Comparison of ENCODE assay signal across 9 mouse cellular contexts in the genomic region with DNA sequence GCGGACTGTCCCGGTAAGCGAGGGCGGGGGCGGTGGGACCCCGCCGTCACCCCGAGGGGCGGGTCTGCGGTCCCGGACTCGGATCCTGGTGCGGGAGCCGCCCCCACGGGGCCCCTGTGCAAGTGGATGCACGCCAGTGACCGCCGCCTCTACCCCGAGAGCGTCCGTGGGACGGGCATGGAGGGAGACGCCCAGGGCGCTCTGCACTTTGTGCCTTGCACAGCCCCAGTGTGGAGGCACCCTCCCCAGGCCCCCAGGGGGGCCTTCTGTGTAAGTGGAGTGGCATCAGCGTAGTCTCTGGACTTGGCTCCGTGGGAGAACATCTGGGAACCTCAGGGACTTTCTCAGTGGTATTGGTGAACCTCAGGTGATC. TPM values are rescaled to one million over a fixed set of nuclear protein-coding genes. Genes with fewer than 3 reads are reported as not detected.
DNase-seq lines count a peak whose midpoint lies in the region; ATAC-seq lines count a peak whose summit lies in the region.
"Had no signal": no experiment of that assay in that cellular context is flagged by ENCODE, and none has a peak within 500 bp of the region (broad histone marks: within the 10 kb centered on the region; RNA-seq: fewer than 3 reads in every experiment).

No protein-coding gene starts in this region.

- no peaks in the 10 kb centered on the region for H3K36me3 ChIP-seq in intestine, embryonic 15.5 days

- DNase-seq in embryo, embryonic 10.5 days (ENCODE audit: low spot score), result peak; percentile 21
- no peak for DNase-seq in embryo, embryonic 10 days (ENCODE audit: low spot score)
- peak; percentile 13 for DNase-seq in thymus, postnatal 14 days
- no peak for DNase-seq in thymus, postnatal 25 days
- DNase-seq in neural tube, embryonic 10.5 days (ENCODE audit: extremely low spot score, low spot score), result peak; percentile 38
- no peak for DNase-seq in yolk sac, embryonic 10.5 days (ENCODE audit: low spot score)
- DNase-seq in adrenal gland, postnatal 10 days, result no peak

- H3K9ac ChIP-seq in intestine, embryonic 15.5 days, result peak overlapping the region; percentile 43

- H3K4me1 ChIP-seq in intestine, embryonic 15.5 days (replicated peaks), result peaks cover 3% of the 10 kb centered on the region

- peak overlapping the region; percentile 78 for H3K4me2 ChIP-seq in intestine, embryonic 15.5 days (replicated peaks)

- H3K9me3 ChIP-seq in intestine, embryonic 15.5 days, result no peaks in the 10 kb centered on the region

- no peak overlapping the region for H3K27ac ChIP-seq in intestine, embryonic 15.5 days

- peak; percentile 71 for ATAC-seq in intestine, embryonic 15.5 days

- 4% methylated on average over 26 of the region's 26 CpGs for WGBS in intestine, embryonic 15.5 days

- H3K4me3 ChIP-seq in intestine, embryonic 15.5 days (replicated peaks), result peak overlapping the region; percentile 63
- H3K4me3 ChIP-seq: erythroblast, embryonic 14.5 days had no signal

- peaks cover 44% of the 10 kb centered on the region for H3K27me3 ChIP-seq in intestine, embryonic 15.5 days (replicated peaks)

RNA-seq across cellular contexts. Expression of a gene that starts 0.9 kb away (rescaled TPM):
- polyA plus RNA-seq in intestine, embryonic 15.5 days (2015; fragmentation: Nextera tagmentation; extraction: Ambion mirVana), result 0.82 and 1.6 TPM in 2 replicates
- 1 to 10 TPM; 2.4 to 6.3 TPM for total RNA-seq in adrenal gland, postnatal 10 days (2021)
- polyA plus RNA-seq: erythroblast, embryonic 14.5 days had no signal

RNA-seq across cellular contexts. Expression of a gene that starts 32.2 kb away (rescaled TPM):
- 7.3 and 8.4 TPM in 2 replicates for polyA plus RNA-seq in intestine, embryonic 15.5 days (2015; fragmentation: Nextera tagmentation; extraction: Ambion mirVana)
- 10 to 100 TPM; 19.4 to 20.4 TPM for total RNA-seq in adrenal gland, postnatal 10 days (2021)
- polyA plus RNA-seq: erythroblast, embryonic 14.5 days had no signal

RNA-seq across cellular contexts. Expression of a gene that starts 43.4 kb away (rescaled TPM):
- polyA plus RNA-seq in intestine, embryonic 15.5 days (2015; fragmentation: Nextera tagmentation; extraction: Ambion mirVana), result 0.30 and 0.60 TPM in 2 replicates
- total RNA-seq in adrenal gland, postnatal 10 days (2021), result not detected
- polyA plus RNA-seq: erythroblast, embryonic 14.5 days had no signal

RNA-seq across cellular contexts. Expression of a gene that starts 52.0 kb away (rescaled TPM):
- polyA plus RNA-seq in intestine, embryonic 15.5 days (2015; fragmentation: Nextera tagmentation; extraction: Ambion mirVana), result 0.28 and 0.33 TPM in 2 replicates
- not detected for total RNA-seq in adrenal gland, postnatal 10 days (2021)
- polyA plus RNA-seq: erythroblast, embryonic 14.5 days had no signal

Comparison
In these comparisons a context has a peak if more than half of its experiments do, and no peak if none do; other contexts are left out.
1. DNase-seq: peak in embryo, embryonic 10.5 days (single experiment), thymus, postnatal 14 days (single experiment) and neural tube, embryonic 10.5 days (single experiment); none in embryo, embryonic 10 days (single experiment), thymus, postnatal 25 days (single experiment), yolk sac, embryonic 10.5 days (single experiment) and adrenal gland, postnatal 10 days (single experiment).